Mouse (Mus musculus): ENCODE results near the gene Cd47.

DNA sequence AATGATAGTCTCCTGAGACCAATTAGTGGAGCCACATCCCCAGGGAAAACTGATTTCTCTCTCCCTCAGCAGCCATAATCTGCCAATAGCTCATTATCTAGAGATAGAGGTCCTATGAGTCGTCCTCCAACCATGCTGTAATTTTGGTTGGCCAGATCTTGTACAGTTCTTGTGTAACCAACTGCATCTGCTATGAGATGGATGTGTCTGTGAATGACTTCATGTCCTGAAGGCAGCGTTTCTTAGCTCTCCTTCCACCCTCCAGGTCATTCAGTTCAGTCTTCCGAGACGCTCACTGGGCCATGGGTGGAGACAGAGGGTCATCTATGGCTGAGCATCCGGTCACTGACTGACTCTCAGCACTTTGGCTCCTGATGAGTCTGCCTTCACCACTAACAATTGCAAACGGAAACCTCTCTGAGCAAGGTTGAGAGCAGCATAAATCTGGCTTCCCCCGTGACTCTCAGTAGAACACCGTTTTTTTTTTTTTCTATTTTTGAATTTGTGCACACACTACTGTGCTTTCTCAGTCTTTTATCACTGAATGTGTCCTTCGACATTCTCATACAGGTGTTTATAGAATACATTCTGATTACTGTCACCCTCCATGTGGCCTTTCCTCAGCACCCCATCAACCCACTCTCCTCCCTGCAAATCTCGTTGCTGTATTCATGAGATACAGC lies 104.1 kb downstream of the Cd47 start:
- TF ChIP-seq CTCF (IDR thresholded peaks at IDR 0.05; ENCODE audit: control insufficient read depth, insufficient read depth, insufficient replicate concordance, low read depth, low read length) (no peak), POLR2A (IDR thresholded peaks at IDR 0.05; ENCODE audit: control insufficient read depth, low read depth, low read length) (no peak)

Measured in testis, adult 2 months (tissue).